Mouse (Mus musculus) embryonic facial prominence, embryonic 10.5 days (tissue): ENCODE results near the gene Gm9508. TPM values are rescaled to one million over a fixed set of nuclear protein-coding genes. Genes with fewer than 3 reads are reported as not detected.
"Not testable (repeated sequence)": the region's sequence is repeated elsewhere in the genome, so short reads cannot be mapped to it uniquely, and the experiment has no call there.

ENCODE experiments used
- DNase-seq: peaks from one replicate; pipeline ENCODE4 v3.0.0-alpha.2; 2017; ENCODE audit warnings: low spot score
- H3K27ac ChIP-seq: fragments of 300-500 bp; sonication (generic); replicated peaks from 2 replicates; pipeline ENCODE4 v1.5.1; 2016; ENCODE audit warnings: mild to moderate bottlenecking
- H3K27me3 ChIP-seq: fragments of 300-500 bp; sonication (generic); replicated peaks from 2 replicates; pipeline ENCODE4 v1.6.1; 2016; ENCODE audit warnings: low read depth, mild to moderate bottlenecking; ENCODE audit not compliant: poor library complexity, severe bottlenecking
- H3K36me3 ChIP-seq: fragments of 300-500 bp; sonication (generic); replicated peaks from 2 replicates; pipeline ENCODE4 v1.6.1; 2016; ENCODE audit warnings: mild to moderate bottlenecking, moderate library complexity
- H3K4me1 ChIP-seq: fragments of 300-500 bp; sonication (generic); 2 replicates; pipeline ENCODE4 v1.6.1; 2016
- H3K4me3 ChIP-seq: fragments of 300-500 bp; sonication (generic); 2 replicates; pipeline ENCODE4 v1.5.1; 2016; ENCODE audit warnings: mild to moderate bottlenecking, moderate library complexity
- H3K9me3 ChIP-seq: fragments of 300-500 bp; sonication (generic); 2 replicates; pipeline ENCODE4 v1.6.1; 2016; ENCODE audit warnings: mild to moderate bottlenecking
- WGBS: fragments of 180-500 bp; shearing (Covaris S2); methylation state at CpG from one replicate; pipeline ENCODE4 v1.1.7; 2016; 5-methylcytosine and 5-hydroxymethylcytosine counted together
- polyA plus RNA-seq: library from polyadenylated mRNA; unstranded; fragments of >200 nt; fragmentation: Nextera tagmentation; extraction: Ambion mirVana; gene quantifications from 2 replicates; pipeline ENCODE4 v1.2.1, GENCODE M21; 2016

Gene Gm9508
- polyA plus RNA-seq = not detected in 2 replicates

DNA sequence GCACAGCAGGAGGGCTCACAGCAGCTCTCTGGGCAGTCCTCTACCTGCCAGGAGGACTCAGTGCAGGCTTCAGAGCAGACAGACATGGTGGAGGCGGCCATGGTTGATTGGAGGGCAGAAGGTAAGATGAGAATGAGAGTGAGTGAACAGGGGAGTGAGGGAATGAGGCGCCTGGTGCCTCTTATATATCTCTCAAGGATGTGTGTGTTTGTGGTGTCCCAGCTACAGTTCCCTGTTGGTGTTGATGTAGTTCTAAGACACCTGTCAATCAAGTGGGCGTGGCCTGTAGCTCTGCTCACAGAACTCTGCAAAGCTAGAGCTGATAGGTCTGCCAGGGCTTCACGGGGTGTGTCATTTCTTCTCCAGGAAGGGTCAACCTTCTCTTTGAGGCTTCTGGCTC lies at the start of gene Gm9508:
Gene Gm9508, minus strand, starts transcription at position 101 of the 400 bp plus-strand sequence.
- H3K27ac ChIP-seq = no peak within 1 kb of the TSS
- H3K27me3 ChIP-seq = no peaks in the 10 kb centered on the region
- H3K9me3 ChIP-seq = no peaks in the 10 kb centered on the region
- 33% methylated on average over 4 of the region's 4 CpGs for WGBS
- H3K4me1 ChIP-seq = peaks cover 29% of the 10 kb centered on the region
- H3K4me3 ChIP-seq = no peak within 1 kb of the TSS
- DNase-seq = no peak
- H3K36me3 ChIP-seq = no peaks in the 10 kb centered on the region

DNA sequence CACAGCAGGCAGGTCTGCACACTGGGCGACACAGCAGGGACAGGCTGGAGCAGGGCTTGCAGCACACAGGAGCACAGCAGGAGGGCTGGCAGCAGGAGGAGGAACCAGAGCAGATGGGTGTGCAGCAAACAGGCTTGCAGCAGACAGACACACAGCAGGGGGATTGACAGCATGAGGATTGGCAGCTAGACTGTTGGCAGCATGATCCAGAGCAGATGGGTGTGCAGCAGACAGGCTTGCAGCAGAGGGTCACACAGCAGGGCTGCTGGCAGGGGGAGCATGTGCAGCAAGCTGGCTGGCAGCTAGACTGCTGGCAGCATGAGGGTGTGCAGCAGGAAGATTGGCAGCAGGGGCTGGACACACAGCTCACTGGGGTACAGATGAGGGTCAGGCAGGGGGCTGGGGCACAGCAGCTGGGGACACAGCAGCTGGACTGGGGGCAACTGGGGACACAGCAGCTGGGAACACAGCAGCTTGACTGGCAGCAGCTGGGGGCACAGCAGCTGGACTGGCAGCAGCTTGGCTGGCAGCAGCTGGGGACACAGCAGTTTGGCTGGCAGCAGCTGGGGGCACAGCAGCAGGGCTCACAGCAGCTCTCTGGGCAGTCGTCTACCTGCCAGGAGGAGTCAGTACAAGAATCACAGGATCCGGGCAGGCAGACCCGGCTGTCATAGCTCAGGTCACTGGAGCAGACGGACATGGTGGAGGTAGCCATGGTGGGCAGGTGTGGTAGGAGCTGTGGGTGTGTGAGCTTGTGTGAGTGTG lies 45.1 kb upstream of the Gm9508 start, which contains the start of gene Gm18596:
Gene Gm18596, minus strand, starts transcription at position 715 of the 765 bp plus-strand sequence.
- WGBS = 48% methylated on average over 5 of the region's 5 CpGs
- DNase-seq, H3K27me3 ChIP-seq, H3K9me3 ChIP-seq, H3K4me3 ChIP-seq, H3K36me3 ChIP-seq, H3K27ac ChIP-seq: not testable (repeated sequence)
- H3K4me1 ChIP-seq = peaks cover 24% of the 10 kb centered on the region

DNA sequence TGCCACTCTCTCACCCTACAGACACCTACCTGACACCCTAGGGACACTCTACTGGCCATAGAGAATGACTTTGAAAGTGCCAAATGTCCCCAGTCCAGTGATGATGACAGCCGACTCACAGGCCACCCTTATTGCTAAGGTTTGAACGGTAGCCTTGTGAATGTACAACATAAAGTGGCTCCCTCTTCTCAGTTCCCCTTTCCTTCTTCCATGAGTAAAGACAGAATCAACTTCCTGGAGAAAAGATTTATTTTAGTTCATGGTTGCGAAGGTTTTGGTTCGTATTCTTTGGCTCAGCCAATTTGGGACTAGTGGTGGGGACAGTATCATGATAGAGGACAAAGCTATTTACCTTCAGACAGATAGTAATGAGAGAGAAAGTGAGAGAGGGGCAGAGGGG lies 41.9 kb upstream of the Gm9508 start:
- Histone ChIP-seq H3K4me1 (peaks cover 24% of the 10 kb centered on the region), H3K27me3 (no peaks in the 10 kb centered on the region), H3K36me3 (no peaks in the 10 kb centered on the region; the same call in 1 of the 2 replicates), H3K4me3 (no peak overlapping the region), H3K27ac (no peak overlapping the region), H3K9me3 (peaks cover 10% of the 10 kb centered on the region; the same call in 1 of the 2 replicates)
- DNase-seq = no peak
- 90% methylated on average over 4 of the region's 4 CpGs for WGBS

DNA sequence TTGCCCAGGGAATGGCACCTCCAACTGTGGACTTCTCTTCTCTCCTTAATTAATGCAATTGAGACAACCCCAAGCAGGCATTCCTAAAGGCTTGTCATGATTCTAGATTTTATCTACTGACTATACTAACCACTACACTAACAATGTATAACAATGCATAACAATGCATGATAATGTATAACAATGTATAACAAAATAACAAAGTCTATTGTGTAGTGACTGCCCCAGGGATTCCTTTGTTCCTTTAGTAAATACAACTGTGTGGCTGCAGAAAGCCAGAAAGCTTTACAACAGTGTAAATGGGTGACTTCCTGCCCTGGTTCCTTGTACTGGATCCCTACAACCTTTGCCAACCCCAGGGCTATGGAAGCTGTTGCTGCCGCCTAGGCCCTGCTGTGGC lies 38.9 kb upstream of the Gm9508 start:
- Histone ChIP-seq H3K4me3 (no peak overlapping the region), H3K9me3 (peaks cover 10% of the 10 kb centered on the region; the same call in 1 of the 2 replicates), H3K27ac (no peak overlapping the region), H3K27me3 (no peaks in the 10 kb centered on the region), H3K4me1 (peaks cover 8% of the 10 kb centered on the region; the same call in 1 of the 2 replicates), H3K36me3 (no peaks in the 10 kb centered on the region; the same call in 1 of the 2 replicates)
- no peak for DNase-seq
- 82% methylated on average over 1 of the region's 1 CpGs for WGBS

DNA sequence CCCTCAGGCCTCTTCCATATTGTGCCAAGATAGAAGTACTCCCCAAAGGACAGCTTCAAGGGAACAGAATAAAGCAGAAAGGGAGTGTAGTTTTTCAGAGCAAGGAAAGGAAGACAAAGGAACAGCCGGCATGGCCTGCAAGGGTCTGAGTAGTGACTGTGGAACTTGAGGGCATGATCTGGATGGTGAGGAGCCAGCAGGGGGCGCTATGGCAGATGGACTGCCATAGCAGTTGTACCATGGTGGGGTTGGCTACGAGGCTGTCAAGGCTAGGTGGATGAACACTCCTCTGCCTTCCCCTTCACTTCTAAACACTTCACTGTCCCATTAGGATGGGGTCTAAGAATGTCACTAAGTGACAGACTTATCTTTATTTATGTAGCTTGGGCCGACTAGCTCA lies 32.2 kb upstream of the Gm9508 start:
- 56% methylated on average over 4 of the region's 4 CpGs for WGBS

DNA sequence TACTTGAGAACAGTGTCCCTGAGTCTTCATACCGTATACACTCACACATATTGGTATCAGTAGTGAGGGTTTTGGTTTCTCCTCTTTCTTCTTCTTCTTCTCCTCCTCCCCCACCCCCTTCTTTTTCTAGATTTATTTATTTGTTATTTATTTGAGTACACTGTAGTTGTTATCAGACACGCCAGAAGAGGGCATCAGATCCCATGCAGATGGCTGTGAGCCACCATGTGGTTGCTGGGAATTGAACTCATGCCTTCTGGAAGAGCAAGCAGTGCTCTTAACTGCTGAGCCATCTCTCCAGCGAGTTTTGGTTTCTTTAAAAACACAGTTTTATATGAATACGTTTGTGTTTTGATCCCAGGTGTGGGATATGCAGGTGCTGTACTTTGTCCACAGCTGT lies 31.2 kb upstream of the Gm9508 start:
- Histone ChIP-seq H3K4me1 (no peaks in the 10 kb centered on the region), H3K36me3 (no peaks in the 10 kb centered on the region), H3K9me3 (no peaks in the 10 kb centered on the region), H3K27ac (no peak overlapping the region), H3K4me3 (no peak overlapping the region), H3K27me3 (no peaks in the 10 kb centered on the region)
- WGBS = 65% methylated on average over 4 of the region's 4 CpGs
- DNase-seq = no peak

More for the DNA sequence above, 32.2 kb upstream of the Gm9508 start:
- peak; percentile 30 for DNase-seq
- Histone ChIP-seq H3K27ac (no peak overlapping the region), H3K9me3 (no peaks in the 10 kb centered on the region), H3K36me3 (no peaks in the 10 kb centered on the region), H3K4me1 (no peaks in the 10 kb centered on the region), H3K4me3 (no peak overlapping the region), H3K27me3 (no peaks in the 10 kb centered on the region)

DNA sequence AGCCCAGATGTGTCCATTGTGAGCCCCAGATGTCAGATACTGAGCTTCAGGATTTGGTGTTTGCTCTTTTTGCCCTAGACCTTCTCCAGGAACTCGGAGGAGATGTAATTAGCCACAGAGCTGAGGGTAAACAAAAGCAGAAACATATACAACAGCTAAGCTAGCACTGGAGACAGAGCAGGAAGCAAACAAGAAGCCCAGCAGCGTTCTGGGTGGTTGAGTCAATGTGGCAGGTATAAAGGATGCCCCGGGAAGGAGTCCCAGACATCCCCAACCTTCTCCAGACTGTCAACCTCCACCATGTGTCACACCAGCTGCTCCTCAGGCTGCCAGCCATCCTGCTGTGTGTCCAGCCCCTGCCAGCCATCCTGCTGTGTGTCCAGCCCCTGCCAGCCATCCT lies 29.2 kb upstream of the Gm9508 start, which contains the start of gene Gm10100:
Gene Gm10100, plus strand, starts transcription at position 301 of the 400 bp plus-strand sequence.
- Histone ChIP-seq H3K4me1 (no peaks in the 10 kb centered on the region), H3K9me3 (no peaks in the 10 kb centered on the region), H3K36me3 (no peaks in the 10 kb centered on the region), H3K27ac (no peak within 1 kb of the TSS), H3K27me3 (no peaks in the 10 kb centered on the region), H3K4me3 (no peak within 1 kb of the TSS)
- no peak for DNase-seq
- 38% methylated on average over 3 of the region's 3 CpGs for WGBS

DNA sequence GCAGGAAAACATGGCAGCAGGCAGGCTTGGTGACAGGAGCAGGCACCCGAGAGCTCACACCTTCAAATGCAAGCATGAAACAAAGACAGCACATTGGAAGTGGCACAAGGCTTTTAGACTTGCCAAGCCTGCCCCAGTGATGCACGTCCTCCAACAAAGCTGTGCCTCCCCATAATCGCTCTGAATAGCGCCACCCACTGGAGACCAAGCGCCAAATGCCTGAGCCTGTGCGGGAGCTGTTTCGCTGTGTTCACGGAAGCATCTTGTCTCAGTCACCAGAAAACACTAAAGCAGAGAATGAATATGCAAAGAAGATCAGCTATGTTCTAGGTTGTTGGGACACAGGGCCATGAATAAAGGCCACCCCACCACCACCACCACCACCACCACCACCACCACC lies 27.8 kb upstream of the Gm9508 start:
- Histone ChIP-seq H3K4me3 (no peak overlapping the region), H3K9me3 (peaks cover 5% of the 10 kb centered on the region; the same call in 1 of the 2 replicates), H3K27me3 (no peaks in the 10 kb centered on the region), H3K27ac (no peak overlapping the region), H3K36me3 (no peaks in the 10 kb centered on the region), H3K4me1 (no peaks in the 10 kb centered on the region)
- WGBS = 79% methylated on average over 8 of the region's 8 CpGs
- DNase-seq = no peak

DNA sequence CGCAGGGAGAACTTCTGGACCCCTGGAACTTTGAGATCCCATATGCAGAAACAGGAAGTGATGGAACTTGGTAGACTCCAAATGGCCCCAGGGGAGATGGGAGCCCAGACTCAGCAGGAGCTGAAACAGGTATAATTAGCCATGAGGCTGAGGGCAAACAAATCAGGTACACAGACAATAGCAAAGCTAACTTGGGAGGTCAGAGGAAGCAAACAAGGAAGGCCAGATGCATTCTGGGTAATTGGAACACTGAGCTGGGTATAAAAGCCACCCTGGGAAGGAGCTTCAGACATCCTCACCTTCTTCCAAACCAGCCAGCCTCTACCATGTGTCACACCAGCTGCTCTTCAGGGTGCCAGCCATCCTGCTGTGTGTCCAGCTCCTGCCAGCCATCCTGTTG lies 23.3 kb upstream of the Gm9508 start, which contains the start of gene Krtap12-1:
Gene Krtap12-1, plus strand, starts transcription at position 301 of the 400 bp plus-strand sequence.
- WGBS = 91% methylated on average over 1 of the region's 1 CpGs
- H3K27me3 ChIP-seq, H3K4me3 ChIP-seq, H3K4me1 ChIP-seq, DNase-seq, H3K9me3 ChIP-seq, H3K27ac ChIP-seq, H3K36me3 ChIP-seq: not testable (repeated sequence)

DNA sequence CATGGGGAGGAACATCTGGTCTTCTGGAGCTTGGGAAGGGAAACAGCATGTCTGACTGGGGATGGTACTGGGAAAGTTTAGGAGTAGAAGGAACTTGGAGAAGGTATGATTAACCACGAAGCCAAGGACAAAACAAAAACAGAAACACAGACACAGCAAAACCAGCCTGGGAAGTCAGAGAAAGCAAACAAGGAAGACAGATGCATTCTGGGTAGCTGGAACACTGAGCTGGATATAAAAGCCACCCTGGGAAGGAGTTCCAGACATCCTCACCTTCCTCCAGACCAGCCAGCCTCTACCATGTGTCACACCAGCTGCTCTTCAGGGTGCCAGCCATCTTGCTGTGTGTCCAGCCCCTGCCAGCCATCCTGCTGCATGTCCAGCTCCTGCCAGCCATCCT lies 18.5 kb upstream of the Gm9508 start, which contains the start of gene Gm10142:
Gene Gm10142, plus strand, starts transcription at position 301 of the 400 bp plus-strand sequence.
- H3K9me3 ChIP-seq = peaks cover 10% of the 10 kb centered on the region; the same call in 1 of the 2 replicates
- no peaks in the 10 kb centered on the region for H3K27me3 ChIP-seq
- no peaks in the 10 kb centered on the region for H3K4me1 ChIP-seq
- DNase-seq = no peak
- no peaks in the 10 kb centered on the region for H3K36me3 ChIP-seq
- no peak within 1 kb of the TSS for H3K4me3 ChIP-seq
- WGBS = 85% methylated on average over 1 of the region's 1 CpGs
- H3K27ac ChIP-seq = no peak within 1 kb of the TSS

DNA sequence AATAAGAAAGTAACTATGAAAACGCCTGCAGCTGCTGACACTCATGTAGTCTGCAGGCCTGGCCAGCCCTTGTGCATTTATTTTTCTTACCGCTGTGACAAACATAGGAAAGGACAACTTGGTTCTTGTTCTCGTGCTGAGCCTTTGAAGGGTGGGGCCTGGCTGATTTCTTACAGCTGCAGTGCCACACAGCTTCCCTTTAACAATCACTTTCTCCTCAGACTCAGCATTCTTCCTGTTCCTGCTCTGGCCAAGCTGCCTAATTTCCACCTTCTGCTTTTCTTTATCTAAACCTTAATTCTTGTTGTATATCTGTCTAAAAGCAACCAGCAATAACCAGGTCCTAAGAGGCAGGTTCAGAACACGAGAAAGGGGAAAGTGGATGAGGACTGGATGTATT lies 16.7 kb upstream of the Gm9508 start:
- Histone ChIP-seq H3K27ac (no peak overlapping the region), H3K4me3 (no peak overlapping the region), H3K36me3 (no peaks in the 10 kb centered on the region), H3K27me3 (no peaks in the 10 kb centered on the region), H3K9me3 (peaks cover 8% of the 10 kb centered on the region; the same call in 1 of the 2 replicates), H3K4me1 (no peaks in the 10 kb centered on the region)
- 63% methylated on average over 4 of the region's 4 CpGs for WGBS
- no peak for DNase-seq

DNA sequence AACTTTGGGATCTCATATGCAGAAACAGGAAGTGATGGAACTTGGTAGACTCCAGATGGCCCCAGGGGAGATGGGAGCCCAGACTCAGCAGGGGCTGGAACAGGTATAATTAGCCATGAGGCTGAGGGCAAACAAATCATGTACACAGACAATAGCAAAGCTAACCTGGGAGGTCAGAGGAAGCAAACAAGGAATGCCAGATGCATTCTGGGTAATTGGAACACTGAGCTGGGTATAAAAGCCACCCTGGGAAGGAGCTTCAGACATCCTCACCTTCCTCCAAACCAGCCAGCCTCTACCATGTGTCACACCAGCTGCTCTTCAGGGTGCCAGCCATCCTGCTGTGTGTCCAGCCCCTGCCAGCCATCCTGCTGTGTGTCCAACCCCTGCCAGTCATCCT lies 14.1 kb upstream of the Gm9508 start, which contains the start of gene Gm10024:
Gene Gm10024, plus strand, starts transcription at position 301 of the 400 bp plus-strand sequence.
- H3K4me3 ChIP-seq, DNase-seq, H3K36me3 ChIP-seq, H3K27ac ChIP-seq, H3K4me1 ChIP-seq, H3K27me3 ChIP-seq: not testable (repeated sequence)
- peaks cover 15% of the 10 kb centered on the region; the same call in 1 of the 2 replicates for H3K9me3 ChIP-seq

DNA sequence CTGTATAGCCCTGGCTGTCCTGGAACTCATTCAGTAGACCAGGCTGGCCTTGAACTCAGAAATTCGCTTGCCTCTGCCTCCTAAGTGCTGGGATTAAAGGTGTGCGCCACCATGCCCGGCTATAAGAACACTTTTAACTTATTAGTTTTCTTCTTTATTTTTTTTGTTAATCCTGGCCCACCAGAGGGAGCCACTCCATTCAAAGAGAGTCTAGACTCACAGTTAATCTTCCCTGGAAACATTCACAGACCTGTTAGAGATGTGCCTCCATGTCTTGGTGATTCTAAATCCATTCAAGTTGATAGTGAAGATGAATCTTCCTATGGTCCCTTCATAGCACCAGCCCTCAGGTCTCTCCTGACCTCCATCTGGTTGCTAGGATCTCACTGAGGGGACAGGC lies 12.8 kb upstream of the Gm9508 start:
- Histone ChIP-seq H3K4me3 (no peak overlapping the region), H3K27ac (no peak overlapping the region), H3K9me3 (peaks cover 17% of the 10 kb centered on the region; the same call in 1 of the 2 replicates), H3K4me1 (no peaks in the 10 kb centered on the region), H3K36me3 (no peaks in the 10 kb centered on the region), H3K27me3 (no peaks in the 10 kb centered on the region)
- WGBS = 83% methylated on average over 3 of the region's 3 CpGs
- no peak for DNase-seq
